Mouse (Mus musculus) limb, embryonic 14.5 days (tissue): ENCODE results near the gene Natd1. TPM values are rescaled to one million over a fixed set of nuclear protein-coding genes. Genes with fewer than 3 reads are reported as not detected.
"Not testable (repeated sequence)": the region's sequence is repeated elsewhere in the genome, so short reads cannot be mapped to it uniquely, and the experiment has no call there.

Experiments
- ATAC-seq: fragments of 200-750 bp; cut with Nextera tagmentation; 2 replicates; pipeline ENCODE4 v1.8.0; 2017; ENCODE audit warnings: low read depth, moderate number of reproducible peaks, moderate TSS enrichment; ENCODE audit not compliant: low FRiP score
- DNase-seq: peaks from one replicate; pipeline ENCODE4 v3.0.0-alpha.2; 2015; ENCODE audit warnings: low spot score
- H3K27ac ChIP-seq: fragments of 300-500 bp; sonication (generic); replicated peaks from 2 replicates; pipeline ENCODE4 v1.5.1; 2014; ENCODE audit warnings: low read depth, mild to moderate bottlenecking, low read length, moderate library complexity, mixed read lengths
- H3K27me3 ChIP-seq: fragments of 300-500 bp; sonication (generic); 2 replicates; pipeline ENCODE4 v1.6.1; 2014; ENCODE audit warnings: low read length, mixed read lengths; ENCODE audit not compliant: control insufficient read depth, insufficient read depth
- H3K36me3 ChIP-seq: fragments of 300-500 bp; sonication (generic); 2 replicates; pipeline ENCODE4 v1.6.1; 2014; ENCODE audit warnings: mild to moderate bottlenecking, low read length, moderate library complexity, mixed read lengths; ENCODE audit not compliant: control insufficient read depth, insufficient read depth
- H3K4me1 ChIP-seq: fragments of 300-500 bp; sonication (generic); 2 replicates; pipeline ENCODE4 v1.6.1; 2014; ENCODE audit warnings: antibody characterized with exemption, low read length, mixed read lengths; ENCODE audit not compliant: control insufficient read depth, insufficient read depth
- H3K4me2 ChIP-seq: fragments of 300-500 bp; sonication (generic); replicated peaks from 2 replicates; pipeline ENCODE4 v1.6.1; 2014; ENCODE audit warnings: low read depth, mild to moderate bottlenecking, low read length, moderate library complexity; ENCODE audit not compliant: severe bottlenecking
- H3K4me3 ChIP-seq: fragments of 300-500 bp; sonication (generic); replicated peaks from 2 replicates; pipeline ENCODE4 v1.5.1; 2014; ENCODE audit warnings: low read length
- H3K9ac ChIP-seq: fragments of 300-500 bp; sonication (generic); 2 replicates; pipeline ENCODE4 v1.6.1; 2014; ENCODE audit warnings: mild to moderate bottlenecking, low read depth, low read length, moderate library complexity; ENCODE audit not compliant: severe bottlenecking
- H3K9me3 ChIP-seq: fragments of 300-500 bp; sonication (generic); 2 replicates; pipeline ENCODE4 v1.6.1; 2016; ENCODE audit warnings: low read length; ENCODE audit not compliant: control insufficient read depth
- POLR2A ChIP-seq: fragments of 200-500 bp; IDR thresholded peaks from 2 replicates; pipeline ENCODE4 v1.8.0; 2012; ENCODE audit warnings: inconsistent platforms, mild to moderate bottlenecking, moderate library complexity, borderline replicate concordance; ENCODE audit not compliant: insufficient read depth, insufficient read length; ENCODE audit errors: extremely low read depth
- WGBS: fragments of 180-500 bp; shearing (Covaris S2); extraction: QIAGEN DNeasy Blood & Tissue Kit; methylation state at CpG from one replicate; pipeline ENCODE4 v1.1.7; 2014; 5-methylcytosine and 5-hydroxymethylcytosine counted together
- polyA plus RNA-seq, 2 experiments: library from polyadenylated mRNA; depleted of rRNA in 1 of 2; stranded (reverse) in 1 of 2; unstranded in 1 of 2; fragments of >200 nt; fragmentation: Nextera tagmentation in 1 of 2; extraction: Ambion mirVana in 1 of 2; gene quantifications; 2 replicates each; pipeline versions ENCODE4 v1.2.1 to v1.2.3; 2012 to 2014

The Natd1 gene
- polyA plus RNA-seq, 2 experiments: 21.6 to 25.5 TPM

- Histone ChIP-seq H3K4me2 (peak overlapping the region; percentile 57), H3K4me1 (peaks cover 10% of the 10 kb centered on the region), H3K36me3 (no peaks in the 10 kb centered on the region), H3K4me3 (peak overlapping the region; percentile 94), H3K9me3 (no peaks in the 10 kb centered on the region), H3K27ac (peak overlapping the region; percentile 93), H3K27me3 (no peaks in the 10 kb centered on the region), H3K9ac (peak overlapping the region; percentile 94)
- TF ChIP-seq POLR2A: no peak
- 2% methylated on average over 11 of the region's 11 CpGs for WGBS
- ATAC-seq: no peak
- DNase-seq: peak; percentile 86
Observed at GRCm38 (mm10) chr11:60879423-60879822, 35.1 kb downstream of the Natd1 start.

- peak; percentile 80; the same call in 1 of the 2 replicates for TF ChIP-seq POLR2A
- WGBS: 0% methylated on average over 54 of the region's 62 CpGs
- H3K36me3 ChIP-seq: no peaks in the 10 kb centered on the region
- peak; percentile 98 for DNase-seq
- peak within 1 kb of the TSS; percentile 94 for H3K9ac ChIP-seq
- peak within 1 kb of the TSS; percentile 94 for H3K4me3 ChIP-seq
- H3K27me3 ChIP-seq: no peaks in the 10 kb centered on the region
- no peaks in the 10 kb centered on the region for H3K9me3 ChIP-seq
- peaks cover 10% of the 10 kb centered on the region for H3K4me1 ChIP-seq
- ATAC-seq: peak; percentile 98
- H3K4me2 ChIP-seq: peak within 1 kb of the TSS; percentile 57
- peak within 1 kb of the TSS; percentile 93 for H3K27ac ChIP-seq
Observed at GRCm38 (mm10) chr11:60878675-60879294, 35.8 kb downstream of the Natd1 start, which contains the start of gene Tmem11. Gene Tmem11 (minus strand): TSS chr11:60879272.

GRCm38 (mm10) chr11:60878056-60878612 lies 36.4 kb downstream of the Natd1 start:
- peak overlapping the region; percentile 94 for H3K9ac ChIP-seq
- ATAC-seq (peak; percentile 65), DNase-seq (peak; percentile 58)
- TF ChIP-seq POLR2A: no peak
- H3K9me3 ChIP-seq: no peaks in the 10 kb centered on the region
- peaks cover 10% of the 10 kb centered on the region for H3K4me1 ChIP-seq
- no peaks in the 10 kb centered on the region for H3K27me3 ChIP-seq
- peak overlapping the region; percentile 94 for H3K4me3 ChIP-seq
- 0% methylated on average over 24 of the region's 52 CpGs for WGBS
- H3K36me3 ChIP-seq: no peaks in the 10 kb centered on the region
- H3K27ac ChIP-seq: peak overlapping the region; percentile 88
- H3K4me2 ChIP-seq: peak overlapping the region; percentile 57

- no peak for ATAC-seq
- peaks cover 4% of the 10 kb centered on the region for H3K4me1 ChIP-seq
- H3K27ac ChIP-seq: no peak overlapping the region
- H3K36me3 ChIP-seq: 0 out of 2 replicates have a peak, but pooled peaks cover 4% of the 10 kb centered on the region
- H3K27me3 ChIP-seq: no peaks in the 10 kb centered on the region
- H3K9ac ChIP-seq: no peak overlapping the region
- no peak for TF ChIP-seq POLR2A
- no peak overlapping the region for H3K4me2 ChIP-seq
- no peak overlapping the region for H3K4me3 ChIP-seq
- DNase-seq: no peak
- WGBS: 85% methylated on average over 6 of the region's 6 CpGs
- H3K9me3 ChIP-seq: no peaks in the 10 kb centered on the region
Observed at GRCm38 (mm10) chr11:60873101-60873500, 41.4 kb downstream of the Natd1 start.

GRCm38 (mm10) chr11:60871409-60871808 lies 43.1 kb downstream of the Natd1 start:
- Histone ChIP-seq H3K4me2 (no peak overlapping the region), H3K27ac (no peak overlapping the region), H3K4me1 (no peaks in the 10 kb centered on the region), H3K9ac (no peak overlapping the region), H3K36me3 (peaks cover 10% of the 10 kb centered on the region; the same call in 1 of the 2 replicates), H3K9me3 (no peaks in the 10 kb centered on the region), H3K27me3 (no peaks in the 10 kb centered on the region), H3K4me3 (no peak overlapping the region)
- no peak for TF ChIP-seq POLR2A
- ATAC-seq (no peak), DNase-seq (no peak)
- WGBS: 70% methylated on average over 4 of the region's 4 CpGs

GRCm38 (mm10) chr11:60869471-60869870 lies 45.1 kb downstream of the Natd1 start:
- DNase-seq, H3K27ac ChIP-seq, H3K9ac ChIP-seq, H3K4me3 ChIP-seq, ATAC-seq, H3K4me1 ChIP-seq, H3K9me3 ChIP-seq, H3K27me3 ChIP-seq, H3K4me2 ChIP-seq: not testable (repeated sequence)
- 88% methylated on average over 6 of the region's 6 CpGs for WGBS
- H3K36me3 ChIP-seq: peaks cover 21% of the 10 kb centered on the region
